In the genomic region with DNA sequence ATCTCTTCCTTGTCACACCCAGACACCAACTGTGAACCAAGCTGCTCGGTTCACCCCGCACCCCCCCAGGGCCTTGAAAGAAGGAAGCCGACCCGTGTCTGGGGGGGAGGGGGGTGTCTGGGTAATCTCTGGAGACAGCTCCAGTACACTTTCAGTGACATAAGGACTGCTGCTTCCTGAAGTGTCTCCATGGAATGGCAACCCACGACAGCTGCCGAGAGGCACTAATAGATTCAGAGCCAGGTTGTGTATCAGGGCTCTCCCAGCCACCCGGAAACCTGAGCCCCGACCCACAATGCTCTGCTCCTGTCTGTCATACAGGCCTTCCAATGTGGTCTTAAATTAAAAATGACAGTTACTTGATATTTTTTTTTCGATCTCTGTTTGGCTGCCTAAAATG, we compare ENCODE assay signal across 10 mouse cellular contexts. TPM values are rescaled to one million over a fixed set of nuclear protein-coding genes. Genes with fewer than 3 reads are reported as not detected.
A peak's percentile ranks its signal among the peaks of the same experiment; 100 is the strongest.
DNase-seq lines count a peak whose midpoint lies in the region; ATAC-seq and TF ChIP-seq lines count a peak whose summit lies in the region.
"Had no signal": no experiment of that assay in that cellular context is flagged by ENCODE, and none has a peak within 500 bp of the region (broad histone marks: within the 10 kb centered on the region; RNA-seq: fewer than 3 reads in every experiment).

No protein-coding gene starts in this region.

- no peaks in the 10 kb centered on the region for H3K9me3 ChIP-seq in heart, embryonic 14.5 days (ENCODE audit: control insufficient read depth, low read length)
- no peaks in the 10 kb centered on the region for H3K9me3 ChIP-seq in embryonic facial prominence, embryonic 12.5 days
- H3K9me3 ChIP-seq in intestine, postnatal 0 days (ENCODE audit: control insufficient read depth), result no peaks in the 10 kb centered on the region

- 26% methylated on average over 9 of the region's 9 CpGs for WGBS in heart, embryonic 14.5 days
- 32% methylated on average over 9 of the region's 9 CpGs for WGBS in embryonic facial prominence, embryonic 12.5 days
- WGBS in intestine, postnatal 0 days, result 45% methylated on average over 9 of the region's 9 CpGs

- H3K4me3 ChIP-seq in heart, embryonic 14.5 days (ENCODE audit: control insufficient read depth in 1 of 2, insufficient read depth in 1 of 2, low read depth in 1 of 2, low read length in 2 of 2), result no peak overlapping the region
- no peak overlapping the region for H3K4me3 ChIP-seq in embryonic facial prominence, embryonic 12.5 days
- H3K4me3 ChIP-seq in intestine, postnatal 0 days (ENCODE audit: low read depth, low read length), result no peak overlapping the region

- H3K4me2 ChIP-seq in heart, embryonic 14.5 days (ENCODE audit: low read length), result peak overlapping the region; percentile 33
- 0 out of 2 replicates have a peak overlapping the region, but pooled peaks have one; percentile 21 for H3K4me2 ChIP-seq in embryonic facial prominence, embryonic 12.5 days (replicated peaks)
- H3K4me2 ChIP-seq in intestine, postnatal 0 days (replicated peaks; ENCODE audit: low read depth), result no peak overlapping the region; the same call in 1 of the 2 replicates

- peak overlapping the region in 1 of 2 experiments; percentile 50; a peak in 2 of 4 replicates for H3K27ac ChIP-seq in heart, embryonic 14.5 days (replicated peaks in 1 of 2; ENCODE audit: control insufficient read depth in 1 of 2, insufficient read depth in 1 of 2, low read depth in 2 of 2, low read length in 2 of 2)
- H3K27ac ChIP-seq in embryonic facial prominence, embryonic 12.5 days, result peak overlapping the region; percentile 83
- peak overlapping the region; percentile 86; the same call in 1 of the 2 replicates for H3K27ac ChIP-seq in intestine, postnatal 0 days (ENCODE audit: low read depth, low read length)

- no peak for TF ChIP-seq POLR2A in brain, embryonic 14.5 days (IDR thresholded peaks at IDR 0.05; ENCODE audit: borderline replicate concordance, extremely low read depth, insufficient read depth, insufficient read length, poor library complexity, severe bottlenecking)

- no peak for DNase-seq in heart, postnatal 36 days
- peak; percentile 46 for DNase-seq in brain, embryonic 14.5 days (ENCODE audit: low read depth)
- no peak for DNase-seq in cerebellum, adult 9-10 months
- DNase-seq in thymus, postnatal 36 days, result no peak
- DNase-seq: adrenal gland, adult 2 months; cerebellum, adult 11 months; lung, adult 2 months had no signal

- peaks cover 75% of the 10 kb centered on the region for H3K36me3 ChIP-seq in heart, embryonic 14.5 days (ENCODE audit: control insufficient read depth, insufficient read depth, low read length)
- peaks cover 72% of the 10 kb centered on the region for H3K36me3 ChIP-seq in embryonic facial prominence, embryonic 12.5 days
- peaks cover 85% of the 10 kb centered on the region for H3K36me3 ChIP-seq in intestine, postnatal 0 days (ENCODE audit: control insufficient read depth, insufficient read depth)

- peaks cover 6 to 13% of the 10 kb centered on the region in 2 experiments; a peak in 3 of 4 replicates for H3K4me1 ChIP-seq in heart, embryonic 14.5 days (ENCODE audit: control insufficient read depth in 2 of 2, insufficient read depth in 2 of 2, low read length in 2 of 2)
- H3K4me1 ChIP-seq in embryonic facial prominence, embryonic 12.5 days, result peaks cover 14% of the 10 kb centered on the region
- H3K4me1 ChIP-seq in intestine, postnatal 0 days (replicated peaks; ENCODE audit: control insufficient read depth, insufficient read depth, low read length), result no peaks in the 10 kb centered on the region

- no peak for ATAC-seq in heart, embryonic 14.5 days (ENCODE audit: insufficient number of reproducible peaks, insufficient read depth, low FRiP score, low read depth)
- ATAC-seq in embryonic facial prominence, embryonic 12.5 days (ENCODE audit: insufficient number of reproducible peaks, insufficient read depth, low FRiP score, low TSS enrichment), result peak; percentile 68
- ATAC-seq in intestine, postnatal 0 days, result peak; percentile 22; the same call in 1 of the 2 replicates

- intact Hi-C loops in heart, postnatal 36 days (cut with DNase I), result no loop called here

- H3K9ac ChIP-seq in heart, embryonic 14.5 days (ENCODE audit: low read length), result no peak overlapping the region
- H3K9ac ChIP-seq in embryonic facial prominence, embryonic 12.5 days, result no peak overlapping the region
- no peak overlapping the region for H3K9ac ChIP-seq in intestine, postnatal 0 days (ENCODE audit: low read depth, low read length)

- no peak for TF ChIP-seq CTCF in brain, embryonic 14.5 days (IDR thresholded peaks at IDR 0.05; ENCODE audit: borderline replicate concordance, extremely low read depth, insufficient read depth, insufficient read length)
- TF ChIP-seq CTCF in intestine, postnatal 0 days (IDR thresholded peaks at IDR 0.05; ENCODE audit: low read depth), result no peak

- H3K27me3 ChIP-seq in heart, embryonic 14.5 days (ENCODE audit: control insufficient read depth, insufficient read depth, low read length), result no peaks in the 10 kb centered on the region
- H3K27me3 ChIP-seq in embryonic facial prominence, embryonic 12.5 days, result no peaks in the 10 kb centered on the region
- no peaks in the 10 kb centered on the region for H3K27me3 ChIP-seq in intestine, postnatal 0 days (replicated peaks; ENCODE audit: control insufficient read depth, insufficient read depth, low read length)

RNA-seq across cellular contexts. Expression of a gene that starts 21.5 kb away (rescaled TPM):
- 39.0 and 40.8 TPM in 2 replicates for polyA plus RNA-seq in heart, embryonic 14.5 days (2014; fragmentation: Nextera tagmentation; extraction: Ambion mirVana)
- total RNA-seq in heart, postnatal 36 days (2021), result 10 to 100 TPM; 82.1 to 83.5 TPM
- 23.7 and 42.6 TPM in 2 replicates for polyA plus RNA-seq in brain, embryonic 14.5 days (2012; rRNA removed)
- polyA plus RNA-seq in embryonic facial prominence, embryonic 12.5 days (2016; fragmentation: Nextera tagmentation; extraction: Ambion mirVana), result 53.4 and 55.6 TPM in 2 replicates
- 68.6 and 78.1 TPM in 2 replicates for polyA plus RNA-seq in intestine, postnatal 0 days (2015; fragmentation: Nextera tagmentation; extraction: Ambion mirVana)

RNA-seq across cellular contexts. Expression of a gene that starts 35.3 kb away (rescaled TPM):
- 2.1 and 2.4 TPM in 2 replicates for polyA plus RNA-seq in heart, embryonic 14.5 days (2014; fragmentation: Nextera tagmentation; extraction: Ambion mirVana)
- 1 to 10 TPM; 2.8 to 3.0 TPM for total RNA-seq in heart, postnatal 36 days (2021)
- polyA plus RNA-seq in brain, embryonic 14.5 days (2012; rRNA removed), result 13.9 and 25.1 TPM in 2 replicates
- polyA plus RNA-seq in embryonic facial prominence, embryonic 12.5 days (2016; fragmentation: Nextera tagmentation; extraction: Ambion mirVana), result 2.0 and 2.8 TPM in 2 replicates
- 2.8 and 2.9 TPM in 2 replicates for polyA plus RNA-seq in intestine, postnatal 0 days (2015; fragmentation: Nextera tagmentation; extraction: Ambion mirVana)
